Mouse (Mus musculus) embryonic facial prominence, embryonic 11.5 days (tissue): ENCODE data around the gene Clcnkb. TPM values are rescaled to one million over a fixed set of nuclear protein-coding genes. Genes with fewer than 3 reads are reported as not detected.

ENCODE experiments used
- ATAC-seq: fragments of 200-750 bp; cut with Nextera tagmentation; replicated peaks from 2 replicates; pipeline ENCODE4 v1.8.0; 2017; ENCODE audit warnings: low read depth; ENCODE audit not compliant: insufficient number of reproducible peaks, low FRiP score, low TSS enrichment
- DNase-seq: peaks from one replicate; pipeline ENCODE4 v3.0.0-alpha.2; 2015; ENCODE audit warnings: low spot score
- H3K27ac ChIP-seq: fragments of 300-500 bp; sonication (generic); replicated peaks from 2 replicates; pipeline ENCODE4 v1.5.1; 2014; ENCODE audit warnings: mild to moderate bottlenecking, low read depth, low read length, control low read depth
- H3K27me3 ChIP-seq: fragments of 300-500 bp; sonication (generic); 2 replicates; pipeline ENCODE4 v1.6.1; 2014; ENCODE audit warnings: mild to moderate bottlenecking, low read length, moderate library complexity, mixed read lengths; ENCODE audit not compliant: control insufficient read depth, insufficient read depth
- H3K36me3 ChIP-seq: fragments of 300-500 bp; sonication (generic); replicated peaks from 2 replicates; pipeline ENCODE4 v1.6.1; 2014; ENCODE audit warnings: low read depth, mild to moderate bottlenecking, low read length, moderate library complexity, mixed read lengths; ENCODE audit not compliant: control insufficient read depth, insufficient read depth
- H3K4me1 ChIP-seq: fragments of 300-500 bp; sonication (generic); 2 replicates; pipeline ENCODE4 v1.6.1; 2014; ENCODE audit warnings: low read length, mixed read lengths; ENCODE audit not compliant: control insufficient read depth, insufficient read depth
- H3K4me2 ChIP-seq: fragments of 300-500 bp; sonication (generic); 2 replicates; pipeline ENCODE4 v1.6.1; 2014; ENCODE audit warnings: low read depth, mild to moderate bottlenecking, control low read depth, low read length, moderate library complexity
- H3K4me3 ChIP-seq: fragments of 300-500 bp; sonication (generic); 2 replicates; pipeline ENCODE4 v1.5.1; 2014; ENCODE audit warnings: low read depth, low read length, control low read depth
- H3K9ac ChIP-seq: fragments of 300-500 bp; sonication (generic); replicated peaks from 2 replicates; pipeline ENCODE4 v1.6.1; 2014; ENCODE audit warnings: mild to moderate bottlenecking, control low read depth, low read length
- H3K9me3 ChIP-seq: fragments of 300-500 bp; sonication (generic); replicated peaks from 2 replicates; pipeline ENCODE4 v1.6.1; 2016; ENCODE audit warnings: mild to moderate bottlenecking, low read length, inconsistent platforms, mixed read lengths; ENCODE audit not compliant: control insufficient read depth
- WGBS: fragments of 180-500 bp; shearing (Covaris S2); extraction: QIAGEN DNeasy Blood & Tissue Kit; methylation state at CpG from one replicate; pipeline ENCODE4 v1.1.7; 2014; 5-methylcytosine and 5-hydroxymethylcytosine counted together
- polyA plus RNA-seq: library from polyadenylated mRNA; unstranded; fragments of >200 nt; fragmentation: Nextera tagmentation; extraction: Ambion mirVana; gene quantifications from 2 replicates; pipeline ENCODE4 v1.2.1, GENCODE M21; 2014

Gene Clcnkb
- polyA plus RNA-seq, 1 experiment from 2014 or later = not detected

DNA sequence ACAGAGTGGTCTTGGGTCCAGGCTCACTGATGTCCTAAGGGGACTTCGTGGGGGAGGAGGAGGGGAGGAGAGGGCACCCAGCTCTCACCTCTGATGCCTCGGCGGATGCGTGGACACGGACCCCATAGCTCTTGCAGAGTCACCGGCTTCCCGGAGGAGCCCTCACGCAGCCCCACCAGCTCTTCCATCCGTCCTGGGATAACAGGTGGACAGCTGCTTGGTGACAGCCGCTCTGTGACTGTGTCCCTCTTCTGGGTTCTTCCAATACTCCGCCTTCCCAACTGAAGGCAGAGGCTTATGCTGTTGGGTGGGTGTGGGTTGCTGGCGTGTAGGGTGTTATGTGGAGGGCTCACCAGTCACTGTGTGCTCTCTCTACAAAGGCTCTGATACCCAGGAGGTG is 18.0 kb downstream of the Clcnkb start:
- 69% methylated on average over 12 of the region's 12 CpGs for WGBS
- no peak overlapping the region for H3K9ac ChIP-seq
- ATAC-seq = no peak

DNA sequence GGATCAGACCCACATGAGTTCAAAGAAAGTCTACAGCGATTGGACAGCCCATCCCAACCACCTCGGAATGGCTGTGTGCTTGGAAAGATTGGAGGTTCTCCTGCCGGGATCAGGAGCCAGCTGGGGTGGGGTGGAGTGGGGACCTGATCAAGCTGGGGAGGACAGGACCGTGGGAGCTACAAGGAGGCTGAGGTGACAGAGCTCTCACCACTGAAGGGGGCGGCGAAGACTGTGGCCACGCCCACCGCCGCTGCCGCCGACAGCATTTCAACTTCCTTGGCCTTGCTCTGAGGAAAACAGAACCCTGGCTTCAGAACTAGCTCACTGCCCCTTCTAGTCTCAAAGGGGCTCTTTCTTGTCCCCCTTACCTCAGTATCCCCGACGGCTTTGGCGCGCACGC is 21.1 kb downstream of the Clcnkb start:
- WGBS = 17% methylated on average over 16 of the region's 16 CpGs
- no peak overlapping the region for H3K27ac ChIP-seq
- H3K36me3 ChIP-seq = no peaks in the 10 kb centered on the region
- no peak overlapping the region; the same call in 1 of the 2 replicates for H3K4me2 ChIP-seq
- no peak overlapping the region for H3K4me3 ChIP-seq
- DNase-seq (no peak), ATAC-seq (no peak)
- H3K9me3 ChIP-seq = no peaks in the 10 kb centered on the region
- no peaks in the 10 kb centered on the region for H3K27me3 ChIP-seq
- no peaks in the 10 kb centered on the region for H3K4me1 ChIP-seq
- peak overlapping the region; percentile 36; the same call in 1 of the 2 replicates for H3K9ac ChIP-seq

More for the DNA sequence above, 18.0 kb downstream of the Clcnkb start:
- no peaks in the 10 kb centered on the region for H3K4me1 ChIP-seq
- no peak overlapping the region for H3K27ac ChIP-seq
- DNase-seq = no peak
- no peaks in the 10 kb centered on the region for H3K27me3 ChIP-seq
- H3K36me3 ChIP-seq = no peaks in the 10 kb centered on the region
- no peak overlapping the region for H3K4me3 ChIP-seq
- no peaks in the 10 kb centered on the region for H3K9me3 ChIP-seq
- no peak overlapping the region for H3K4me2 ChIP-seq

DNA sequence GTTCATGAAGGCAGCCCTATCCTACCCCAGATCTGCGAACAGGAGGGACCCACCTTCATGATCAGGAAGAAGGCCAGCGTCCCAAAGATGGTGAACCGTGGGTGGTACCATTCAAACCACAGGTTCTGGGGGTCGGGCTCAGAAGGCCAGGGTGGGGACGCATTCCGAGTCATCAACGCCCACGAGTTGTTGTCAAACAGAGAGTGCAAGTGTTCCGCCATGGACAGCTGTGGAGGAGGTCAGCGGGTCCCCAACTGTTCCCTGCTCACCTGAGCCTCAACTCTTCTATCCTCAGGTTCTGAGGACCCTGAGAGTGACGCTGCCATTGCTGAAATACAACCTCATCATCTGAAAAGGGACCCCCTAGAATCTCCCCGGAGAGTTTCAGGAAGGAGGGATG is 24.5 kb downstream of the Clcnkb start:
- no peak for ATAC-seq
- Histone ChIP-seq H3K4me3 (no peak overlapping the region), H3K36me3 (no peaks in the 10 kb centered on the region), H3K27me3 (no peaks in the 10 kb centered on the region), H3K4me2 (no peak overlapping the region), H3K9me3 (no peaks in the 10 kb centered on the region), H3K4me1 (no peaks in the 10 kb centered on the region), H3K9ac (no peak overlapping the region), H3K27ac (no peak overlapping the region)
- no peak for DNase-seq
- 78% methylated on average over 12 of the region's 12 CpGs for WGBS

DNA sequence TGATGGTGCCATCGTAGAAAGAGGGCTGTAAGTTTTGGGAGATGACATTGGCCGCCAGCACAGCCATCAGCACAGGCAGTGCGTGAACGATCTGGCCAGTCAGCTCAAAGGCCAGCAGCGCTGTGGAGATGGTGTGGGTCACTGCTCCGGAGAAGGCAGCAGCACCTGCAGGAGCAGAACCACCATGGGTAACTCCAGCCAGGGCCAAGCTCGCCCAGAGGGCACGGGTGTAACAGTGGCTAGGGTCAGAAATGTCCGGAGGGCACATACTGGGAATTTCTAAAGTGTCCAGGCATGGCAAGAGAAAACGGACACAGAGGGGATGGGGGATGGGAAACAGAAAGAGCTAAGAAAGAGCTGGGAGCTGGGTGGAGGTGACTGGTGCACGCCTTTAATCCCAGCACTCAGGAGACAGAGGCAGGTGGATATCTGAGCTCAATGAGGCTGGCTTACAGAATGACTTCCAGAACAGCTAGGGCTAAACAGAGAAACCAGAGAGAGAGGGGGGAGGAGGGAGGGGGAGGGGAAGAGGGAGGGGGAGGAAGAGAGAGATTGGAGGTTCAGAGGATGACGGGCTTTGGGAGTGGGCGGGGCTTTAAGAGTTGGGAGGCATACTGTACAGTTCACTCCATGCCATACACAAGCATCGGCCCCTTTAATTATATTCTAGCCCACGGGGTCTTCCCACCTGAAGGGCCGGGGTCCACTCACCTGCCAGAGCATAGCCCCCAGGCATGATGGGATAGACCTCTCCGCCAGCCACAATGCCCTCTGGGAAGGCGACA is 26.3 kb downstream of the Clcnkb start:
- no peak overlapping the region for H3K27ac ChIP-seq

DNA sequence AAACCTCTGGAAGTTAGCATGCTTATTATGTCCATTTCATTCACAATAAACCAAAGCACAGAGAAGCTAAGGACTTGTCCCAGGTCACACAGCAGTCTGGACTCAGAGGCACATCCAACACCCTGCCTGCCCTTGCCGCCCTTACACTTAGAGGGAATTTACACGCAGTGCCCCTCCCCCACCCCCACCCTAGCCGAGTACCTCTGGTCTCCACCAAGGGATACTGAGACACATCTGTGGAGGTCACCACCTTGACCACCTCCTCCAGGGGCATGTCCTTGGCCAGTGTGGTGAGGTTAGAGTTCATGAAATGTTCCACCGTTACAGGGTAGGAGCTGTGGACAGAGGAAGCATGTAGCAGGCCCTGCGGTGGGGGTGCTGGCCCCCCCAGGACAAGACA is 27.9 kb downstream of the Clcnkb start:
- H3K4me3 ChIP-seq = no peak overlapping the region
- H3K36me3 ChIP-seq = no peaks in the 10 kb centered on the region
- peaks cover 22% of the 10 kb centered on the region for H3K27me3 ChIP-seq
- no peak for ATAC-seq
- no peak overlapping the region for H3K4me2 ChIP-seq
- no peak for DNase-seq
- H3K4me1 ChIP-seq = no peaks in the 10 kb centered on the region
- H3K9ac ChIP-seq = no peak overlapping the region
- H3K27ac ChIP-seq = no peak overlapping the region
- 56% methylated on average over 5 of the region's 5 CpGs for WGBS
- no peaks in the 10 kb centered on the region for H3K9me3 ChIP-seq

More for the DNA sequence above, 26.3 kb downstream of the Clcnkb start:
- Histone ChIP-seq H3K9me3 (no peaks in the 10 kb centered on the region), H3K4me2 (no peak overlapping the region), H3K4me3 (no peak overlapping the region), H3K27me3 (peaks cover 7% of the 10 kb centered on the region; the same call in 1 of the 2 replicates), H3K9ac (no peak overlapping the region), H3K4me1 (no peaks in the 10 kb centered on the region), H3K36me3 (no peaks in the 10 kb centered on the region)
- no peak for ATAC-seq
- DNase-seq = no peak
- WGBS = 71% methylated on average over 18 of the region's 18 CpGs

DNA sequence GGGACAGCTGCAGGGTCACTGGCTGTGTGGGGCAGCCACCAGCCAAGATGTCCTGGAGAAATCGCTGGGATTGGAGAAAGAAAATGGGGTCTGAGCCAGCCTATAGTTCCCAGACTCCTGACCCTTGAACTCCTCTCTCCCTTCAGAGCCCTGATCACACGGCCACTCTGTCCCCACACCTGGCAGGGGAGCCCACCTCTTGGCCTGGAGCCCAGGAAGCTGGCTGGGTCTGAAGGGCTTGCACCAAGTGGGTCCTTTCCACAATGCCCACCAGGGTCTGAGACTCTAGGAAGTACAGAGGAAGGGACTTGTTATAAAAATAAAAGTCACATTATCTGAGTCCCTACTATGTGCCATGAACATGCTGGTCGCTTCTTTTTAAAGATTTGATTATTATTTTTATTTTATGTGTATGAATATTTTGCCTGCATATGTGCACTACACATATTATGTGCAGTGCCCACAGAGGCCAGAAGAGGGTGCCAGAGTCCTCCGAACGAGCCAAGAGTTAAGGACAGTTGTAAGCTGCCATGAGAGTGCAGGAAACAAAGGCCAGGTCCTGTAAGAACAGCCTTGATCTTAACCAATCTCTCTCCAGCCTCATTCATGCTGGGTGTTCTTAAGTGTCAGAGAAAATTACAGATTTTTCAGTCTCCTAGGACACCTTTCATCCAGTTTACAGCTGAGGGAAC is 28.6 kb downstream of the Clcnkb start:
- no peak overlapping the region for H3K4me3 ChIP-seq
- ATAC-seq = no peak
- no peak overlapping the region for H3K27ac ChIP-seq
- H3K4me1 ChIP-seq = no peaks in the 10 kb centered on the region
- no peaks in the 10 kb centered on the region for H3K9me3 ChIP-seq
- H3K9ac ChIP-seq = no peak overlapping the region
- H3K4me2 ChIP-seq = no peak overlapping the region
- H3K27me3 ChIP-seq = peaks cover 26% of the 10 kb centered on the region
- no peaks in the 10 kb centered on the region for H3K36me3 ChIP-seq
- DNase-seq = peak; percentile 90
- 14% methylated on average over 5 of the region's 5 CpGs for WGBS

DNA sequence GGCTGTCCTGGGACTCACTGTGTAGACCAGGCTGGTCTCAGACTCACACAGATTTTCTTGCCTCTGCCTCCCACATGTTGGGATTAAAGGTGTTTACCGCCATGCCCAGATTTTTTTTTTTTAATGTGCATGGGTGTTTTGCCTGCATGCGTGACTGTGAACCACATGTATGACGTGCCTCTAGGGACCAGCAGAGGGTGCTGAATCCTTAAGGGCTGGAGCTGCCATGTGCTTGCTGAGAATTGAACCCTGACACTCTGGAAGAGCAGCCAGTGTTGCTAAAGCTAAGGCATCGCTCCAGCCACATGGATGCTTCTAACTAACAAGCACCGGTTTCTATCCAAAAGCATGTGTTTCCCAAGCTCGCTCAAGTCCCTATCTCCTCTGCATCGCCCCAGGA is 29.7 kb downstream of the Clcnkb start:
- no peak overlapping the region for H3K4me3 ChIP-seq
- no peaks in the 10 kb centered on the region for H3K9me3 ChIP-seq
- 68% methylated on average over 7 of the region's 7 CpGs for WGBS
- DNase-seq (no peak), ATAC-seq (no peak)
- no peak overlapping the region for H3K9ac ChIP-seq
- peaks cover 34% of the 10 kb centered on the region for H3K27me3 ChIP-seq
- no peak overlapping the region for H3K4me2 ChIP-seq
- no peaks in the 10 kb centered on the region for H3K4me1 ChIP-seq
- no peaks in the 10 kb centered on the region for H3K36me3 ChIP-seq
- no peak overlapping the region for H3K27ac ChIP-seq

DNA sequence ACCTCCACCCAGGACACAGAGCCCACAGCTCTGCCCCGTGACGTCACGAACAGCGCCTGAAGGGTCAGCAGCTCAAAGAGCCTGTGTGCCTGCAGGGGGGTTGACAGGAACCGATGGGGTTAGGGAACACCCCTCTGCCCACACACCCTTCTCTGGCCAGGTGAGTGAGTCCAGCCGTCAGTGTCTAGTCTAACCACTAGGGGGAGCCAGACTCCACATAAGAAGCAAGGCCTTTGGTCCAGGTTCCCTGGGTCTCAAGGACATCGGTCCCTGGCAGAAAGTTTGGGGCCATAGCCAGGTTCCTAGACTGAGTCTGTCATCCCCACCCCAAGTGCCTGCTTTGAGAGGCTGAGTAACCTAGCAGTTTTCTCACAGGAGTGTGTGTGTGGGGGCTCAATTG is 30.5 kb downstream of the Clcnkb start:
- H3K4me2 ChIP-seq = no peak overlapping the region
- H3K27me3 ChIP-seq = peaks cover 37% of the 10 kb centered on the region
- no peak overlapping the region for H3K9ac ChIP-seq

More for the DNA sequence above, 30.5 kb downstream of the Clcnkb start:
- DNase-seq (peak; percentile 86), ATAC-seq (no peak)
- WGBS = under 1% methylated on average over 7 of the region's 7 CpGs
- Histone ChIP-seq H3K36me3 (no peaks in the 10 kb centered on the region), H3K4me1 (no peaks in the 10 kb centered on the region), H3K9me3 (no peaks in the 10 kb centered on the region), H3K4me3 (no peak overlapping the region), H3K27ac (no peak overlapping the region)
